Mouse (Mus musculus) cerebellum, adult 2 months (tissue): ENCODE measurements at regions not wholly inside any gene's neighbourhood (a gene's known extent, or its start where the extent isn't known, plus 50 kb on each side); places are given as distances from the start of the nearest gene placed in this dataset.

ENCODE experiments used
- DNase-seq, 2 experiments: peaks; one replicate each; pipeline ENCODE4 v3.0.0; 2021
- H3K27ac ChIP-seq: fragments of 200-500 bp; 2 replicates; pipeline ENCODE4 v1.5.1; 2012; ENCODE audit warnings: low read length, control low read depth, inconsistent platforms; ENCODE audit not compliant: insufficient read depth
- H3K27me3 ChIP-seq: fragments of 200-500 bp; 2 replicates; pipeline ENCODE4 v1.6.1; 2012; ENCODE audit warnings: inconsistent platforms, mild to moderate bottlenecking, low read length, moderate library complexity; ENCODE audit not compliant: control insufficient read depth, insufficient read depth
- H3K4me1 ChIP-seq: fragments of 200-500 bp; 2 replicates; pipeline ENCODE4 v1.6.1; 2011; ENCODE audit warnings: low read length; ENCODE audit not compliant: control insufficient read depth, insufficient read depth
- H3K4me3 ChIP-seq: fragments of 200-500 bp; replicated peaks from 2 replicates; pipeline ENCODE3; 2011; ENCODE audit warnings: mild to moderate bottlenecking, low read depth, low read length, control low read depth; ENCODE audit not compliant: insufficient read depth
- CTCF ChIP-seq: fragments of 200-500 bp; IDR thresholded peaks from 2 replicates; pipeline ENCODE4 v1.5.1; 2011; ENCODE audit warnings: low read depth, mild to moderate bottlenecking, control low read depth, low read length, moderate library complexity, borderline replicate concordance; ENCODE audit not compliant: insufficient read depth
- POLR2A ChIP-seq: fragments of 200-500 bp; IDR thresholded peaks from 2 replicates; pipeline ENCODE4 v1.6.1; 2011; ENCODE audit warnings: low read length, control low read depth, borderline replicate concordance; ENCODE audit not compliant: insufficient read depth
- WGBS: fragments of 180-500 bp; shearing (Covaris S2); methylation state at CpG from one replicate; pipeline ENCODE4 v1.1.7; 2018; 5-methylcytosine and 5-hydroxymethylcytosine counted together

- Histone ChIP-seq H3K27me3 (no peaks in the 10 kb centered on the region), H3K27ac (no peak overlapping the region), H3K4me1 (no peaks in the 10 kb centered on the region), H3K4me3 (no peak overlapping the region)
- 89% methylated on average over 5 of the region's 5 CpGs for WGBS
- no peak for DNase-seq
- TF ChIP-seq POLR2A = no peak
- no peak for TF ChIP-seq CTCF
Observed at GRCm38 (mm10) chr2:173344221-173344620, 67.9 kb upstream of the Pmepa1 start.

DNA sequence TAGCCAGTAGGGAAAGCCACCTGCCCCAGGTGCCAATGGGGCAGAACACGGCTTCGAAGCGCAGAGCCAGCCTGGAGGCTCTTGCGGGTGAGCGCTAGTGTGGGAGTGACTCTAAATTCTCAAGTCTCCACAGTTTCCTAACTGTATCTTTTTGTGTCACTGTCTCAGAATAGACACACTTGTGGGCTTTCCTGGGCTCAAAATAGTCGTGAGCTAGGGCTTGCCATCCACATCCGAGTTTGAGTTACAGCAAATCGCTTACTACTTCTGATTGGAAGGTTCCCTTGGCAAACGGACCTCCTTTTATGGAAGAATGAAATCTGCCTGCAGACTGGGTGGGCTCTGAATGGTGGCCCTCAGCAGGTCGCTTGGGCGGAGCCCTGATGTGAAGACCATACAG is 71.0 kb upstream of the Pmepa1 start:
- H3K27me3 ChIP-seq = no peaks in the 10 kb centered on the region
- 74% methylated on average over 11 of the region's 11 CpGs for WGBS
- H3K4me3 ChIP-seq = no peak overlapping the region
- no peak overlapping the region for H3K27ac ChIP-seq
- TF ChIP-seq POLR2A = no peak
- TF ChIP-seq CTCF = no peak
- no peaks in the 10 kb centered on the region for H3K4me1 ChIP-seq
- no peak for DNase-seq

GRCm38 (mm10) chr2:173348757-173349156 is 72.4 kb upstream of the Pmepa1 start:
- no peak for TF ChIP-seq POLR2A
- TF ChIP-seq CTCF = no peak

DNA sequence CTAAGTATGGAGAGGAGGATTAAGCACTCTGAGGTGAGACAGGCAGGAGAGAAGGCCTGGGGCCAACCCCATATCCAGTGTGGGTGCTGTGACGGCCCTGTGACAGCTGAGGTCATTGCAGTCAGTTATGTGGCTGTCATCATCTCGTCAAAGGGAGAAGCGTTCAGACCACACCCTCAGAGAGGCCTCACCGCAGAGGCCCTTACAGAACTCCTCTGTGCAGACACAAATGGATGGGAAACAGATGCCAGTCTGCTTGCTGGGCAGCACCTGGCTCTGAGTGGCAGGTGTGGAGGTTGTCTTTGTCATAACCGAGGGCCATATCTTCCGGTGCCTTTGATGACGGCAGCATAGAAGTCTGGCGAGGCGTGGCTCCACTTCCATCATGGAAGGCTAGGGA is 73.2 kb upstream of the Pmepa1 start:
- Histone ChIP-seq H3K4me1 (no peaks in the 10 kb centered on the region), H3K27ac (no peak overlapping the region), H3K27me3 (no peaks in the 10 kb centered on the region), H3K4me3 (no peak overlapping the region)
- TF ChIP-seq POLR2A = no peak
- TF ChIP-seq CTCF = no peak
- no peak for DNase-seq
- WGBS = 79% methylated on average over 9 of the region's 9 CpGs

More at GRCm38 (mm10) chr2:173348757-173349156, 72.4 kb upstream of the Pmepa1 start:
- no peak overlapping the region for H3K27ac ChIP-seq
- no peaks in the 10 kb centered on the region for H3K27me3 ChIP-seq
- no peak for DNase-seq
- H3K4me3 ChIP-seq = no peak overlapping the region
- H3K4me1 ChIP-seq = no peaks in the 10 kb centered on the region
- 74% methylated on average over 3 of the region's 3 CpGs for WGBS

DNA sequence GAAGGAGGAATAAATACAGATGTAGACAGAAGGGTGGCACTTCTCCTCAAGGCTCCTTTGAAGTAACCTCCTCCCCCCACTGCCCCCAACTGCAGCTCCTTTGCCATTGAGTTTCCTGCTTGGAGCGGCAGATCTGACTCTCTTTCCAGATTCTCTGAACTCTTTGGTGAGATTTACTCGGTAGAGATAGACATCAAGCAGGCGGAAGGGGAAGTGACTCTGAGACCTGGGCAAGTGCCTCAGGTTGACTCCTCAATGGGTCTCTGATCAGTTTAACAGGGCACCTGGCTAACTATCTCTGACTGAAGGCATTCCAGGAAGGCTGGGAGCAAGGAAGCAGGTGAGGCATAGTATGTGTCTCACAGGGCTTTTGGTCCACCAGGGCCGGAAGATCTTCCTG is 73.6 kb upstream of the Pmepa1 start:
- H3K27ac ChIP-seq = no peak overlapping the region
- H3K4me1 ChIP-seq = no peaks in the 10 kb centered on the region
- WGBS = 97% methylated on average over 4 of the region's 4 CpGs
- H3K4me3 ChIP-seq = no peak overlapping the region
- DNase-seq = no peak
- H3K27me3 ChIP-seq = no peaks in the 10 kb centered on the region
- no peak for TF ChIP-seq CTCF
- TF ChIP-seq POLR2A = no peak

GRCm38 (mm10) chr2:173350405-173350804 is 74.1 kb upstream of the Pmepa1 start:
- TF ChIP-seq CTCF (no peak), POLR2A (no peak)
- Histone ChIP-seq H3K27ac (no peak overlapping the region), H3K27me3 (no peaks in the 10 kb centered on the region), H3K4me1 (no peaks in the 10 kb centered on the region), H3K4me3 (no peak overlapping the region)
- WGBS = 94% methylated on average over 3 of the region's 3 CpGs
- DNase-seq = no peak

- Histone ChIP-seq H3K4me3 (no peak overlapping the region), H3K27ac (no peak overlapping the region), H3K4me1 (no peaks in the 10 kb centered on the region), H3K27me3 (no peaks in the 10 kb centered on the region)
- WGBS = 60% methylated on average over 3 of the region's 3 CpGs
- TF ChIP-seq CTCF = no peak
- TF ChIP-seq POLR2A = no peak
- DNase-seq = no peak
Observed at GRCm38 (mm10) chr2:173350831-173351230, 74.5 kb upstream of the Pmepa1 start.

GRCm38 (mm10) chr2:173351831-173352755 is 75.8 kb upstream of the Pmepa1 start:
- DNase-seq = peak in 1 of 2 experiments; percentile 13
- Histone ChIP-seq H3K4me1 (no peaks in the 10 kb centered on the region), H3K27me3 (no peaks in the 10 kb centered on the region), H3K4me3 (no peak overlapping the region), H3K27ac (no peak overlapping the region)
- TF ChIP-seq CTCF (no peak), POLR2A (no peak)
- 16% methylated on average over 18 of the region's 18 CpGs for WGBS
